Mouse (Mus musculus) left cerebral cortex, postnatal 36 days (tissue): ENCODE measurements around the gene Cp. TPM values are rescaled to one million over a fixed set of nuclear protein-coding genes. Genes with fewer than 3 reads are reported as not detected.
A peak's percentile ranks its signal among the peaks of the same experiment; 100 is the strongest.
"Not testable (repeated sequence)": the region's sequence is repeated elsewhere in the genome, so short reads cannot be mapped to it uniquely, and the experiment has no call there.

Experiments
- DNase-seq, 2 experiments: peaks; one replicate each; pipeline ENCODE4 v3.0.0; 2021 to 2022; ENCODE audit warnings: low spot score in 2 of 2, mixed read lengths in 1 of 2
- intact Hi-C: fragments of 180-260 bp; cut with DNase I; formaldehyde crosslinking; loops from one replicate; pipeline ENCODE4 v1.15.1; 2025
- total RNA-seq, 2 experiments: library from RNA; stranded (reverse); gene quantifications; 2 replicates each; pipeline ENCODE4 v1.2.3; 2021

Gene Cp
- 10 to 100 TPM in 1 of 2 experiments, 1 to 10 TPM in 1; 6.4 to 17.4 TPM for total RNA-seq

GRCm38 (mm10) chr3:19956885-19957284 lies at the start of gene Cp:
Gene Cp, plus strand, starts transcription at chr3:19957054.
- no peak for DNase-seq
- intact Hi-C loops = no loop called here

- no peak for DNase-seq
- intact Hi-C loops = no loop called here
Observed at GRCm38 (mm10) chr3:19948552-19948951, 8.3 kb upstream of the Cp start.

GRCm38 (mm10) chr3:19949401-19949800 lies 7.5 kb upstream of the Cp start:
- DNase-seq, intact Hi-C loops: not testable (repeated sequence)

- intact Hi-C loops = no loop called here
- no peak for DNase-seq
Observed at GRCm38 (mm10) chr3:19953425-19953824, 3.4 kb upstream of the Cp start.

- intact Hi-C loops = no loop called here
- no peak for DNase-seq
Observed at GRCm38 (mm10) chr3:19953865-19954264, 3.0 kb upstream of the Cp start.

- intact Hi-C loops = no loop called here
- DNase-seq = no peak
Observed at GRCm38 (mm10) chr3:19958031-19958430, 1.2 kb downstream of the Cp start.

GRCm38 (mm10) chr3:19958983-19959382 lies 2.1 kb downstream of the Cp start:
- intact Hi-C loops = no loop called here
- no peak for DNase-seq

GRCm38 (mm10) chr3:19960570-19961114 lies 3.8 kb downstream of the Cp start:
- DNase-seq = no peak
- intact Hi-C loops = no loop called here

- DNase-seq = no peak
- intact Hi-C loops = no loop called here
Observed at GRCm38 (mm10) chr3:19961341-19961740, 4.5 kb downstream of the Cp start.

GRCm38 (mm10) chr3:19962769-19963513 lies 6.1 kb downstream of the Cp start:
- no peak for DNase-seq
- intact Hi-C loops = no loop called here

GRCm38 (mm10) chr3:19964625-19965188 lies 7.9 kb downstream of the Cp start:
- intact Hi-C loops = no loop called here
- DNase-seq = no peak

GRCm38 (mm10) chr3:19965239-19965638 lies 8.4 kb downstream of the Cp start:
- intact Hi-C loops = no loop called here
- DNase-seq = no peak

- DNase-seq = no peak
- intact Hi-C loops = no loop called here
Observed at GRCm38 (mm10) chr3:19966072-19966471, 9.2 kb downstream of the Cp start.

- intact Hi-C loops = no loop called here
- DNase-seq = no peak
Observed at GRCm38 (mm10) chr3:19978474-19978873, 21.6 kb downstream of the Cp start.

GRCm38 (mm10) chr3:19981156-19981555 lies 24.3 kb downstream of the Cp start:
- intact Hi-C loops = no loop called here
- DNase-seq = no peak

GRCm38 (mm10) chr3:19982846-19983245 lies 26.0 kb downstream of the Cp start:
- intact Hi-C loops = no loop called here
- no peak for DNase-seq

- DNase-seq = no peak
- intact Hi-C loops = no loop called here
Observed at GRCm38 (mm10) chr3:19986123-19986522, 29.3 kb downstream of the Cp start.

- intact Hi-C loops = no loop called here
- no peak for DNase-seq
Observed at GRCm38 (mm10) chr3:19990031-19990430, 33.2 kb downstream of the Cp start.

- DNase-seq = no peak
- intact Hi-C loops = no loop called here
Observed at GRCm38 (mm10) chr3:19992388-19992787, 35.5 kb downstream of the Cp start.

GRCm38 (mm10) chr3:19999551-19999950 lies 42.7 kb downstream of the Cp start:
- intact Hi-C loops = no loop called here
- DNase-seq = peak; percentile 26 to 37

- intact Hi-C loops = loop anchor here (5.0 kb wide), 1 partner anchor 94 kb away; no protein-coding TSS in a partner anchor
- DNase-seq = no peak
Observed at GRCm38 (mm10) chr3:20000806-20001205, 44.0 kb downstream of the Cp start.
